Mouse (Mus musculus) embryonic facial prominence, embryonic 12.5 days (tissue): ENCODE data around the gene Apol7a. TPM values are rescaled to one million over a fixed set of nuclear protein-coding genes. Genes with fewer than 3 reads are reported as not detected.

Source experiments
- ATAC-seq: fragments of 200-750 bp; cut with Nextera tagmentation; 2 replicates; pipeline ENCODE4 v1.8.0; 2017; ENCODE audit not compliant: insufficient number of reproducible peaks, insufficient read depth, low FRiP score, low TSS enrichment
- H3K27ac ChIP-seq: fragments of 300-500 bp; sonication (generic); 2 replicates; pipeline ENCODE4 v1.5.1; 2016; ENCODE audit warnings: mild to moderate bottlenecking
- H3K27me3 ChIP-seq: fragments of 300-500 bp; sonication (generic); 2 replicates; pipeline ENCODE4 v1.6.1; 2016; ENCODE audit warnings: mild to moderate bottlenecking, moderate library complexity
- H3K36me3 ChIP-seq: fragments of 300-500 bp; sonication (generic); 2 replicates; pipeline ENCODE4 v1.6.1; 2016; ENCODE audit warnings: mild to moderate bottlenecking
- H3K4me1 ChIP-seq: fragments of 300-500 bp; sonication (generic); 2 replicates; pipeline ENCODE4 v1.6.1; 2016
- H3K4me2 ChIP-seq: fragments of 300-500 bp; sonication (generic); replicated peaks from 2 replicates; pipeline ENCODE4 v1.6.1; 2016; ENCODE audit warnings: mild to moderate bottlenecking, moderate library complexity
- H3K4me3 ChIP-seq: fragments of 300-500 bp; sonication (generic); 2 replicates; pipeline ENCODE4 v1.5.1; 2016; ENCODE audit warnings: mild to moderate bottlenecking
- H3K9ac ChIP-seq: fragments of 300-500 bp; sonication (generic); 2 replicates; pipeline ENCODE4 v1.6.1; 2016; ENCODE audit warnings: mild to moderate bottlenecking, moderate library complexity
- H3K9me3 ChIP-seq: fragments of 300-500 bp; sonication (generic); 2 replicates; pipeline ENCODE4 v1.6.1; 2016; ENCODE audit warnings: mild to moderate bottlenecking, moderate library complexity
- WGBS: fragments of 180-500 bp; shearing (Covaris S2); methylation state at CpG from one replicate; pipeline ENCODE4 v1.1.7; 2016; 5-methylcytosine and 5-hydroxymethylcytosine counted together
- polyA plus RNA-seq: library from polyadenylated mRNA; unstranded; fragments of >200 nt; fragmentation: Nextera tagmentation; extraction: Ambion mirVana; gene quantifications from 2 replicates; pipeline ENCODE4 v1.2.1, GENCODE M21; 2016

The Apol7a gene
- polyA plus RNA-seq, 1 experiment from 2014 or later = not detected

GRCm38 (mm10) chr15:77358320-77359040 is 40.4 kb downstream of the Apol7a start:
- H3K4me1 ChIP-seq = peaks cover 76% of the 10 kb centered on the region
- H3K9me3 ChIP-seq = no peaks in the 10 kb centered on the region
- peak overlapping the region; percentile 23 for H3K4me3 ChIP-seq
- H3K4me2 ChIP-seq = peak overlapping the region; percentile 46
- no peaks in the 10 kb centered on the region for H3K27me3 ChIP-seq
- H3K36me3 ChIP-seq = no peaks in the 10 kb centered on the region
- 4% methylated on average over 28 of the region's 29 CpGs for WGBS
- ATAC-seq = peak; percentile 92
- H3K27ac ChIP-seq = peak overlapping the region; percentile 95
- H3K9ac ChIP-seq = peak overlapping the region; percentile 52

GRCm38 (mm10) chr15:77356248-77356810 is 42.6 kb downstream of the Apol7a start:
- ATAC-seq = no peak
- peak overlapping the region; percentile 61 for H3K27ac ChIP-seq
- H3K9me3 ChIP-seq = no peaks in the 10 kb centered on the region
- H3K9ac ChIP-seq = no peak overlapping the region
- H3K4me1 ChIP-seq = peaks cover 55% of the 10 kb centered on the region
- H3K27me3 ChIP-seq = no peaks in the 10 kb centered on the region
- WGBS = 4% methylated on average over 11 of the region's 11 CpGs
- H3K36me3 ChIP-seq = no peaks in the 10 kb centered on the region
- H3K4me2 ChIP-seq = peak overlapping the region; percentile 33
- H3K4me3 ChIP-seq = no peak overlapping the region

- H3K9ac ChIP-seq = no peak overlapping the region
- ATAC-seq = no peak
- peaks cover 55% of the 10 kb centered on the region for H3K4me1 ChIP-seq
- no peaks in the 10 kb centered on the region for H3K9me3 ChIP-seq
- H3K27ac ChIP-seq = 0 out of 2 replicates have a peak overlapping the region, but pooled peaks have one; percentile 19
- WGBS = 76% methylated on average over 6 of the region's 6 CpGs
- H3K27me3 ChIP-seq = no peaks in the 10 kb centered on the region
- H3K4me2 ChIP-seq = no peak overlapping the region
- no peaks in the 10 kb centered on the region for H3K36me3 ChIP-seq
- H3K4me3 ChIP-seq = no peak overlapping the region
Measured at GRCm38 (mm10) chr15:77354848-77355551, 43.9 kb downstream of the Apol7a start.

- no peak overlapping the region for H3K4me3 ChIP-seq
- no peak overlapping the region for H3K27ac ChIP-seq
- ATAC-seq = no peak
- no peaks in the 10 kb centered on the region for H3K9me3 ChIP-seq
- H3K9ac ChIP-seq = no peak overlapping the region
- no peaks in the 10 kb centered on the region for H3K36me3 ChIP-seq
- no peak overlapping the region for H3K4me2 ChIP-seq
- 61% methylated on average over 4 of the region's 4 CpGs for WGBS
- peaks cover 50% of the 10 kb centered on the region for H3K4me1 ChIP-seq
- no peaks in the 10 kb centered on the region for H3K27me3 ChIP-seq
Measured at GRCm38 (mm10) chr15:77354496-77354847, 44.4 kb downstream of the Apol7a start.

- Histone ChIP-seq H3K36me3 (no peaks in the 10 kb centered on the region), H3K4me1 (peaks cover 43% of the 10 kb centered on the region), H3K4me3 (no peak overlapping the region), H3K9ac (no peak overlapping the region), H3K4me2 (no peak overlapping the region), H3K9me3 (no peaks in the 10 kb centered on the region), H3K27ac (0 out of 2 replicates have a peak overlapping the region, but pooled peaks have one; percentile 46), H3K27me3 (no peaks in the 10 kb centered on the region)
- no peak for ATAC-seq
- WGBS = 34% methylated on average over 4 of the region's 4 CpGs
Measured at GRCm38 (mm10) chr15:77353764-77354163, 45.1 kb downstream of the Apol7a start.

GRCm38 (mm10) chr15:77352863-77353262 is 46.0 kb downstream of the Apol7a start:
- ATAC-seq = no peak
- Histone ChIP-seq H3K36me3 (no peaks in the 10 kb centered on the region), H3K9ac (no peak overlapping the region), H3K27me3 (no peaks in the 10 kb centered on the region), H3K9me3 (no peaks in the 10 kb centered on the region), H3K4me3 (no peak overlapping the region), H3K4me1 (peaks cover 36% of the 10 kb centered on the region), H3K27ac (no peak overlapping the region), H3K4me2 (no peak overlapping the region)
- 66% methylated on average over 7 of the region's 7 CpGs for WGBS

GRCm38 (mm10) chr15:77350117-77350516 is 48.8 kb downstream of the Apol7a start:
- Histone ChIP-seq H3K36me3 (no peaks in the 10 kb centered on the region), H3K4me1 (peaks cover 17% of the 10 kb centered on the region), H3K9me3 (no peaks in the 10 kb centered on the region), H3K4me2 (no peak overlapping the region), H3K4me3 (no peak overlapping the region), H3K27ac (no peak overlapping the region), H3K27me3 (no peaks in the 10 kb centered on the region), H3K9ac (no peak overlapping the region)
- no peak for ATAC-seq
- WGBS = 90% methylated on average over 7 of the region's 7 CpGs

GRCm38 (mm10) chr15:77348146-77348545 is 50.8 kb downstream of the Apol7a start:
- Histone ChIP-seq H3K9ac (no peak overlapping the region), H3K27ac (no peak overlapping the region), H3K4me3 (no peak overlapping the region), H3K9me3 (no peaks in the 10 kb centered on the region), H3K27me3 (no peaks in the 10 kb centered on the region), H3K4me1 (peaks cover 21% of the 10 kb centered on the region), H3K36me3 (no peaks in the 10 kb centered on the region), H3K4me2 (no peak overlapping the region)
- 82% methylated on average over 7 of the region's 7 CpGs for WGBS
- ATAC-seq = no peak

GRCm38 (mm10) chr15:77344127-77345125 is 54.5 kb downstream of the Apol7a start:
- no peaks in the 10 kb centered on the region for H3K9me3 ChIP-seq
- peaks cover 31% of the 10 kb centered on the region for H3K4me1 ChIP-seq
- 9% methylated on average over 17 of the region's 17 CpGs for WGBS
- H3K4me2 ChIP-seq = peak overlapping the region; percentile 40
- H3K36me3 ChIP-seq = no peaks in the 10 kb centered on the region
- H3K27me3 ChIP-seq = no peaks in the 10 kb centered on the region
- peak overlapping the region; percentile 43; the same call in 1 of the 2 replicates for H3K9ac ChIP-seq
- ATAC-seq = peak; percentile 75
- peak overlapping the region; percentile 93 for H3K27ac ChIP-seq
- peak overlapping the region; percentile 14; the same call in 1 of the 2 replicates for H3K4me3 ChIP-seq

GRCm38 (mm10) chr15:77343527-77344091 is 55.3 kb downstream of the Apol7a start:
- peak; percentile 71; the same call in 1 of the 2 replicates for ATAC-seq
- Histone ChIP-seq H3K4me1 (peaks cover 33% of the 10 kb centered on the region), H3K9me3 (no peaks in the 10 kb centered on the region), H3K36me3 (no peaks in the 10 kb centered on the region), H3K4me3 (peak overlapping the region; percentile 14; the same call in 1 of the 2 replicates), H3K9ac (peak overlapping the region; percentile 43; the same call in 1 of the 2 replicates), H3K27me3 (no peaks in the 10 kb centered on the region), H3K27ac (peak overlapping the region; percentile 93), H3K4me2 (peak overlapping the region; percentile 40)
- 6% methylated on average over 13 of the region's 13 CpGs for WGBS
